Mouse (Mus musculus) liver, adult 2 months (tissue): ENCODE measurements at regions not wholly inside any gene's neighbourhood (a gene's known extent, or its start where the extent isn't known, plus 50 kb on each side); places are given as distances from the start of the nearest gene placed in this dataset.

Experiments
- CTCF ChIP-seq: fragments of 200-500 bp; IDR thresholded peaks from 2 replicates; pipeline ENCODE4 v1.5.1; 2011; ENCODE audit warnings: low read depth, low read length, control low read depth
- POLR2A ChIP-seq: fragments of 200-500 bp; IDR thresholded peaks from 2 replicates; pipeline ENCODE4 v1.6.1; 2011; ENCODE audit warnings: low read length, control low read depth; ENCODE audit not compliant: insufficient read depth; ENCODE audit errors: extremely low read depth

- TF ChIP-seq CTCF: no peak
- no peak for TF ChIP-seq POLR2A
Observed at GRCm38 (mm10) chr2:72615869-72616268, 139.9 kb downstream of the Cdca7 start.
